Mouse (Mus musculus): ENCODE results near the gene Cyb5r4.

- TF ChIP-seq POLR2A (IDR thresholded peaks at IDR 0.05; ENCODE audit: borderline replicate concordance, extremely low read depth, insufficient read depth, insufficient read length, poor library complexity, severe bottlenecking) (no peak), CTCF (IDR thresholded peaks at IDR 0.05; ENCODE audit: borderline replicate concordance, extremely low read depth, insufficient read depth, insufficient read length) (no peak)
These were observed 21.7 kb upstream of the Cyb5r4 start for GRCm38 (mm10) chr9:86999956-87000582.

Data from brain, embryonic 14.5 days (tissue).